Mouse (Mus musculus): ENCODE results near the gene Il12a.

The Il12a gene

GRCm38 (mm10) chr3:68686852-68687560 lies 3.4 kb upstream of the Il12a start:
- no peak for DNase-seq (ENCODE audit: low read depth, low spot score)

GRCm38 (mm10) chr3:68689346-68689745 lies 1.1 kb upstream of the Il12a start:
- DNase-seq (ENCODE audit: low read depth, low spot score): no peak

GRCm38 (mm10) chr3:68691100-68691778 lies 795 bp downstream of the Il12a start:
- DNase-seq (ENCODE audit: low read depth, low spot score): no peak

- DNase-seq (ENCODE audit: low read depth, low spot score): no peak
Observed at GRCm38 (mm10) chr3:68691938-68692599, 1.6 kb downstream of the Il12a start.

DNA sequence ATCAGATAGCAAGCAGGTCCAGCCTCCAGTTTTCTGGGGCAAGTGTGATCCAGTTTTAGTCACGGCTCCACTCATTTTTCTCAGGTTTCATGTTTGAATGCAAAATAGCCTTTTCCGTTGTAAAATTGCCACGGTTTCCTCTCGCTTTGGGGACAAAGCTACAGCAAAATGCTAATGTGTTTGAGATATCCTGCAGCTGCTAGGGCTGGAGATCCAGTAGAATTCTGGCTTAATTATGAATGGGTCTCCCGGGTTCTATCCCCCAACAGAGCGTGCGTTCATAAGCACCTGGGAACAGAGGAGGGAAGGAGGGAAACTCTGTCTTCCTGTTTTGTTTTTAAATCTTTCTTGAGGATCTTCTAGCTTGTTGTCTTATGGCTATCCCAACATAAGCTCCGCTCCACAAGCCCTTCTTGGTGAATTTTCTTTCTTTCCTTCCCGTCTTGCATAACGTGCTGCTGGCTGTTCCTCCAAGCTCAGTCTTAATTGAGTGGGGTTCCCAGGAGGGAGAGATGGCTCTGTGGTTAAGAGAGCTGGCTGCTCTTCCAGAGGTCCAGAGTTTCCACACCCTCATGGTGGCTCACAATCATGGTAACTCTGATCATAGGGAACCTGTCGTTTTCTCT lies 2.3 kb downstream of the Il12a start:
- no peak for DNase-seq (ENCODE audit: low read depth, low spot score)

GRCm38 (mm10) chr3:68693441-68694048 lies 3.1 kb downstream of the Il12a start:
- DNase-seq (ENCODE audit: low read depth, low spot score): no peak

- DNase-seq (ENCODE audit: low read depth, low spot score): no peak
Observed at GRCm38 (mm10) chr3:68695321-68695720, 4.9 kb downstream of the Il12a start.

GRCm38 (mm10) chr3:68696495-68697200 lies 6.2 kb downstream of the Il12a start:
- DNase-seq (ENCODE audit: low read depth, low spot score): no peak

GRCm38 (mm10) chr3:68698601-68699000 lies 8.2 kb downstream of the Il12a start:
- no peak for DNase-seq (ENCODE audit: low read depth, low spot score)

DNA sequence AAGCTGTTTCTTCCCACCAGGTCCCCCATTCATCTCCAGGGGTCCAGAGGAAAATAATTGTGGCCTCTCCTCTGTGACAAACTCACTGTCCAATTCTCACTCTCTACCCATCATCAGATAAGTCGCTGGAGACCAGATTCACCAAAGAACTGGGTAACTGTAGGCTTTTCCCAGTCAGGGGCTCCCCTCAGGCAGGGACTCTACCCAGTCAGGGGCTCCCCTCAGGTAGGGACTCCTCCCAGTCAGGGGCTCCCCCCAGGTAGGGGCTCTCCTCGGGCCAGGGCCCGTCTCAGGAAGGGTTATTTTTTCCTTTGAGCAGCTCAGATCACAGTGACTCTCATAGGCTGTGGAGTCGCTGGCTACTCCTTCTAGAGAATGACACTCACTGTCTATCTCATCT lies 9.6 kb downstream of the Il12a start:
- DNase-seq (ENCODE audit: low read depth, low spot score): no peak

DNA sequence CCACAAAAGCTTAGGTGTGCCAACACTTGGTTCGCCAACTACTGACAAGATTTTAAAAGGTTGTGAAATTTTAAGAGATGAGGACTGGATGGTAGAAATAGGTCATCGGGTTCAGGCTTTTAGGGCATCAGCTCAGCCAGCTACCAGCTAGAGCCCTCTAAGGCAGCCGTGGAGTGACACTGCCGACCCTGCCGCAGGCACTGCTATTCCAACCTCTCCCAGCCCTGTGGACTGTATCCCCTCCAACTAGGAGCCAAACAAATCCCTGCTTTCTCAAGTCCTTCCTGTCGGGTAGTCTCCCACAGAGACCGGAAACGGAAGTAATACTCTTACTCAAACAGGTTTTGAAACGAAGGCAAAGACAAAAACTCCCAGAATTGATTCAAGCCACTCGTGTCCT lies 15.9 kb downstream of the Il12a start:
- no peak for DNase-seq (ENCODE audit: low read depth, low spot score)

DNA sequence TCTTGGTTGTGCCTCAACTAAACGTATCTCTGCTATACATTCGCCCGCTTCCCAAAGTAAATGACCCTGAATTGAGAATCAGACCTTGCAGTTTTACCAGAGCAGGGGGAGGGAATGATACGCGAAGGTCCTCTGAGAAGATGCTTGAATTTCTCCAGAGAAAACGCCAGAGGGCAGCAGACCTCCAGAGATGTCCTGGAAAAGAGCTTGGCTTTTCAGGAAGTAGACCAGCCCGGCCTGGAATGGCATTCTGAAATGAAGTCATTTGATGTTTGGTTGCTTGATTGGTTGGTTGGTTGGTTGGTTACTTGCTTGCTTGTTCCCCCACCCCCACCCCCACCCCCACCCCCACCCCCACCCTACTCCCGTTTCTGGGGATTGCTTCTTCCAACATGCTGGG lies 17.8 kb downstream of the Il12a start:
- DNase-seq (ENCODE audit: low read depth, low spot score): no peak

DNA sequence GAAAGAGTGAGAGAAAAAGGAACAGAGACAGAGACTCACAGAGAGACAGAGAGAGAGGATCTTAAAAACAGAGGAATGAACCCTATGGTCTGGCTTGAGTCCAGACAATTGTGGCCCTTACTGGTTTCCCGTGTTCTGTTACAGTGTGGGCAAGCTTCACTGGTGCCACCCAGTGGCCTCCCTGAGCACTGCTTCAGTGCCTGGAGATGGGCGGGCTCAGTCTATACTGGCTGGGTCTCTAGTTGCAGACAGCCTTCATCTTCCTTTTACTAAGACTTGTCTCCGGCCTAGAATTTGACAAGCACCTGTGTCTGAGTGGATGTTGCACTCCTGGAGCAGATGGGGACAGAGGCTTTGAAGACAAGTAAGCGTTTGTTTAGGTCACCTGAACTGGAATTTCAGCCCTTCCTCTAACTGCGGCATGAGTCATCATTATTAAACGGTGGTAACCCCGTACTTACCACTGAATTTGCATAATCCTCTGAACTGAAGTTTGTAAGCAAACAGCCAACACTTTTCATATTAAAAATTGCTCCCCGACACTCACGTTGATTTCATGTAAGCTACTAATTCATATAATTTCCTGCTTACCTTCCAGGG lies 18.9 kb downstream of the Il12a start:
- DNase-seq (ENCODE audit: low read depth, low spot score): peak; percentile 36

DNA sequence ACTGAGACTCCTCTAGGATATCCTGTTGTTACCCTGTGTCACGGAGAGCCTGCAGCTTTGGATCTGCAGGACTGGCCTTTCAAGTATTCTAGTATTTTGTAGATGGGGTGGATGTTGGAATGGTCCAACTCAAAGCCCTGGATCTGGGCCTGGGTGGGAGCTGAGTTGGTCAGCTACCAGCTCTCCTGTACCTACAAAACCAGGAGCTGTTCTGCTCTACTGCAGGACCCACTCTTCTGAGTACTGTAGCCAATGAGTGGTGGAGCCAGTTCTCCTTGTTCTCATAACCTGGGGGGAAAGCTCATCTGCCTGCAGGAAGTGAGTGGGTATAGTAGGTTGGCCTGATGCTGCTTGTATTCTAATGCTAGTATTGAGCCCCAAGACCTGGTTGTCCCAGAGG lies 20.0 kb downstream of the Il12a start:
- DNase-seq (ENCODE audit: low read depth, low spot score): no peak

GRCm38 (mm10) chr3:68711510-68711909 lies 21.1 kb downstream of the Il12a start:
- no peak for DNase-seq (ENCODE audit: low read depth, low spot score)

DNA sequence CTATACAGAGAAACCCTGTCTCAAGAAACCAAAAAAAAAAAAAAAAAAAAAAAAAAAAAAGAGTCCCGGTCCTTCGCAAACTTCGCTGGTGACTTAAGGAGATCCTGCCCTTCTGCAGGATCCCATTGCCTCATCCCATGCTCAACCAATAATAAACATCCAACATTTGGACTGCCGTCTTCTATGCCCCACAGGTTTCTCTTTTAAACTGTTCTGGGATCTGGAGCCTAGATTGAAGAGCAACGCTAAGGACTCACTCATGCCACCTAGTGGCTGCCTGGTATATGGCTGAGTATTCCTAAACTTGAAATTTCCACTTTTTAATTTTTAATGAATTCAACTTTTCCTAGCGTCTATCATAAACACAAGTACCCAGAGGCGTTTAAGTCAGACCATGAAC lies 23.1 kb downstream of the Il12a start:
- DNase-seq (ENCODE audit: low read depth, low spot score): no peak

DNA sequence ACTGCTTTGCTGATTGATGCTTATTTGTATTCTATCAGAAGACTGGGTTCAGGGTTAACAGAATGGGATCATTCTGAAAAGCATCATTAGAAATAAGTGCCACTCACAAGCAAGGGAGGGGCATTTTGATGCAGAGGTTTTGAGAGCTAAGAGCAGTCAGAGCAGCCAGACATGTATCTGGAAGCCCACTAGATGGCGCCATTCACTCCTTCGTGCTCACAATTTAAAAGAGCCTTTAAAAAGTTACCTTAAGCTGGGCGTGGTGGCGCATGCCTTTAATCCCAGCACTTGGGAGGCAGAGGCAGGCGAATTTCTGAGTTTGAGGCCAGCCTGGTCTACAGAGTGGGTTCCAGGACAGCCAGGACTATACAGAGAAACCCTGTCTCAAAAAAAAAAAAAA lies 26.9 kb downstream of the Il12a start:
- DNase-seq (ENCODE audit: low read depth, low spot score): peak; percentile 63

DNA sequence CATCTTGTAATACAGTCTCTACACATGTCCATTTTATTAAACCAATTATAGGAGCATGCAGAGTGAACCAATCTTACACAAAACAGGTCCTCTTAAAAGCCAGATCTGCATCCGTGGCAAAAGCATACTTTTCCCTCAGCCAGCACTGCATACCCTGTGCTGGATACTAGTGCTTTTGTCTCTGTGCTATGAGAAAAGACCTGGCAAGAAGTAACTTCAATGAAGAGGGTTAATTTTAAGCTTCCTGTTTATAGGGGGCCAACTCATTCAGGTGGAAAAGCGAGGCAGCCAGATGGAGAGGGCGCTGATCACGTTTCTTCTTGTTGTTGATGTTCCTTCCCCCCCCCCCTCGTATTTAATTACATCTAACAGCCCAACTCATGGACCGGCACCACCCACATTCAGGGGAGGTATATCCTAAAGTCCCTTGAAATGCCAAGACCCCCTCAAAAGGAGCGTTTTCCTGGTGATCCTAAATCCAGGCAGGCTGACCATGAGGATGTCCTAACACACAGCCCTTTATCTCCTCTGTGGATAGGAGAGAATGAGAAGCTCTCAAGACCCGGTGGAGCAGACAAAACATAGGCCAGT lies 28.9 kb downstream of the Il12a start:
- no peak for DNase-seq (ENCODE audit: low read depth, low spot score)

- peak; percentile 55 for DNase-seq (ENCODE audit: low read depth, low spot score)
Observed at GRCm38 (mm10) chr3:68720258-68720657, 29.8 kb downstream of the Il12a start.

GRCm38 (mm10) chr3:68741955-68742354 lies 51.5 kb downstream of the Il12a start:
- DNase-seq (ENCODE audit: low read depth, low spot score): no peak

Measured in WW6 (cell line).